Mouse (Mus musculus): ENCODE data around the gene Pappa2.

GRCm38 (mm10) chr1:158852836-158853567 lies 127.3 kb downstream of the Pappa2 start:
- TF ChIP-seq POLR2A (IDR thresholded peaks at IDR 0.05; ENCODE audit: low read depth, low read length) (no peak), CTCF (IDR thresholded peaks at IDR 0.05; ENCODE audit: extremely low read depth, insufficient read depth, insufficient read length, insufficient replicate concordance) (no peak)

Measured in spleen, adult 2 months (tissue).